Mouse (Mus musculus) T-helper 17 cell (primary cell): Measurements from ENCODE around the gene Gm7995.
"Not testable (repeated sequence)": the region's sequence is repeated elsewhere in the genome, so short reads cannot be mapped to it uniquely, and the experiment has no call there.

ENCODE experiments used
- in situ Hi-C, 2 experiments: fragments of 300-600 bp; cut with MboI, MseI; formaldehyde crosslinking; loops; 1 replicate in 1 of 2; 2 replicates in 1 of 2; pipeline ENCODE4 v1.15.1; 2025; ENCODE audit warnings: high pct_unique_total_duplicates in 2 of 2

Gene Gm7995

DNA sequence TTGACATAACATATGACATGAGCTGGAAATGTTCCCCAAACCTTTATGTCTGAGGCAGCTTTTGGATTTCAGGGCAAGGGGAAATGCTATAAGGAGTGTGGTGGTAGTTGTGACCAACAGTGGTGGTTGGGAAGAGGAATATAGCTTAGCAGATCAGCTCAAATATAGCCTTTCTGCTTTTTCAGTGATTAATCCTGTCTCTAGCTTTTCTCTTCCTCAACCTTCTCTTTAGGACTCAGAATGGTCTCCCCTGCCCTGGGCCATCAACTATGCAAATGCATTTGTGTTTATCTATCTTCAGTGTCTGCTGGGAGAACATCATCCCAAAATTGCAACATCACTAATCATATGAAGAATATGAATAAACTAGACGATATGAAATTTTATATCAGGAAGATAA is at the start of gene Gm7995:
Gene Gm7995, plus strand, starts transcription at position 301 of the 400 bp plus-strand sequence.
- in situ Hi-C loops: not testable (repeated sequence)

GRCm38 (mm10) chr14:42297258-42297657 is 12.8 kb upstream of the Gm7995 start, which contains the start of gene Gm9611:
Gene Gm9611 (minus strand): TSS chr14:42297358.
- in situ Hi-C loops: loop anchor here in 1 of 2 experiments (5.0 kb wide), 1 partner anchor 345 kb away; the partner anchor contains the start of gene Gm3633
